Mouse (Mus musculus) brain, embryonic 14.5 days (tissue): Measurements from ENCODE around the gene N4bp2.

ENCODE experiments used
- CTCF ChIP-seq: fragments of 200-500 bp; IDR thresholded peaks from 2 replicates; pipeline ENCODE4 v1.5.1; 2012; ENCODE audit warnings: inconsistent platforms, mild to moderate bottlenecking, moderate library complexity, borderline replicate concordance; ENCODE audit not compliant: insufficient read depth, insufficient read length; ENCODE audit errors: extremely low read depth
- POLR2A ChIP-seq: fragments of 200-500 bp; IDR thresholded peaks from 2 replicates; pipeline ENCODE4 v1.6.1; 2012; ENCODE audit warnings: mild to moderate bottlenecking, inconsistent platforms, borderline replicate concordance; ENCODE audit not compliant: poor library complexity, insufficient read depth, insufficient read length, severe bottlenecking; ENCODE audit errors: extremely low read depth

GRCm38 (mm10) chr5:65715084-65715483 lies 48.2 kb upstream of the N4bp2 start:
- TF ChIP-seq POLR2A (no peak), CTCF (no peak)
